Mouse (Mus musculus): ENCODE data around the gene Fnbp1l. TPM values are rescaled to one million over a fixed set of nuclear protein-coding genes. Genes with fewer than 3 reads are reported as not detected.

Fnbp1l gene
- 175 and 222 TPM in 2 replicates for polyA plus RNA-seq (2014; fragmentation: Nextera tagmentation; extraction: Ambion mirVana)

DNA sequence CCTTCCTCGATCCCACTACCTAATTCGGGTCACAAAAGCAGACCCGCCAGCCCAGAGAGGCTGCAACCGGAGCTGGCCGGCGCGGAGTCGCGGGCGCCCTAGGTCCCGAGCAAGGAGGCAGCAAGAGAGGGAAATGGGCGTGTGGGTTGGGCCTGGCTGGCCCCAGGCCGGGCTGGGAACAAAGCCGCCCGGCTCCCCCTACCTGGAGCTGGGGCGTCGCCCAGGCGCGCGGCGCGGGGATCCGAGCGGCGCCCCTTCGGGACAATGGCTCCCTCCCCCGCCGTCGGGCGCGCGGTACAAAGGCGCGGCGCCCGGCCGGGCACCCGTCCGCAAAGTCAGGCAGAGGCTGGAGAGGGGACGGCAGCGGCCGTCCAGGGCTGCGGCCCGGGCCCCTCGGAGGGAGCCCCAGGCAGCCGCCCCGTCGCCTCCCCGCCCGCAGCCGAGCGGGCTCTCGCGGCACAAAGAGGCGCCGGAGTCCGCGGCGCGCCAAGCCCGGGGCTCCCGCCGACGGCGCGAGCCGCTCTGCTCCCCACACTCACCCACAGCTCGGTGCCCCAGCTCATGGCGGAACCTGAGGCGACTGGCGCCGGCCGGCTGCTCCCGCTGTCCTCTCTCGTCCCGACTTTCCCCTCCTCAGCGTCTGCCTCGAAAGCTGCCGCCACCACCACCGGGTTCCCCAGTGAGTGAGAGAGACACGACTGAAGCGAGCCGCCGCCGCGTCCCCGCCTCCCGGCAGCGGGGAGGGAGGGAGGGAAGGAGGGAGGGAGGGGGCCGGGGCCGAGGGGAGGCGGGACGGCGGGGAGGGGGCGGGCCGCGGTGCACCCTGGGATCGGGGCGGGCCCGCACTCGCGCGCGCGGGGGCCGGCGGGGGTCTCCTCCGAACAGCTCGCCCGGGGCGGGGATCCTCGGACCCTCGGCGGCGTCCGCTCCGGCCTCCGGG, at the start of gene Fnbp1l:
Gene Fnbp1l (minus strand): TSS at position 725 of the 940 bp plus-strand sequence.
- Histone ChIP-seq H3K27me3 (replicated peaks; ENCODE audit: control insufficient read depth, insufficient read depth, low read length) (no peaks in the 10 kb centered on the region), H3K4me1 (ENCODE audit: control insufficient read depth, insufficient read depth, low read length) (peaks cover 21% of the 10 kb centered on the region), H3K9ac (ENCODE audit: low read length) (peak within 1 kb of the TSS; percentile 100), H3K9me3 (replicated peaks; ENCODE audit: control insufficient read depth, low read length) (no peaks in the 10 kb centered on the region), H3K36me3 (ENCODE audit: control insufficient read depth, insufficient read depth, low read length) (no peaks in the 10 kb centered on the region), H3K27ac (ENCODE audit: low read depth, low read length) (peak within 1 kb of the TSS; percentile 99), H3K4me3 (ENCODE audit: low read depth, low read length) (peak within 1 kb of the TSS; percentile 98), H3K4me2 (ENCODE audit: low read length) (peak within 1 kb of the TSS; percentile 71)
- DNase-seq (ENCODE audit: low spot score) (peak; percentile 93), ATAC-seq (peak; percentile 88)
- under 1% methylated on average over 84 of the region's 118 CpGs for WGBS

DNA sequence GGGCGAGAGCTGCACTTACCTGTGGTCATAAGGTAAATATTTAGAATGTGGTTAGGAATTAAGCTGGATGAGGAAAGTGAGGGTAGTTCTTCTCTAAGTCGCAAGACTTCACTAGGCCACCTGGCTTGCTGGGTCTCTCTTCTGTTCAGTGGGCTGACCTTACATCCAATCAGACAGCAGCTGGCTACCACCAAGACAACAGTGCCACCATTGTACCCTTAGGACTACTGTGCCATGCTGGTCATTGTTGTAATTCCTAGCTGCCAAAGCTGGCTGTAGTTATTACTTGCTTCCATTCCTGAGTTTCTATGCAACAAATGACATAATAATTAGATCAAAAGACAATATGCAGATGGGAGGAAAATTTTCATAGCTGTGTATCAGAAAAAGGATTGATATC, 41.3 kb upstream of the Fnbp1l start:
- ATAC-seq (no peak), DNase-seq (ENCODE audit: low spot score) (no peak)
- 90% methylated on average over 2 of the region's 2 CpGs for WGBS
- Histone ChIP-seq H3K36me3 (ENCODE audit: control insufficient read depth, insufficient read depth, low read length) (no peaks in the 10 kb centered on the region), H3K27ac (ENCODE audit: low read depth, low read length) (no peak overlapping the region), H3K4me3 (ENCODE audit: low read depth, low read length) (no peak overlapping the region), H3K4me2 (ENCODE audit: low read length) (no peak overlapping the region), H3K4me1 (ENCODE audit: control insufficient read depth, insufficient read depth, low read length) (no peaks in the 10 kb centered on the region), H3K27me3 (replicated peaks; ENCODE audit: control insufficient read depth, insufficient read depth, low read length) (no peaks in the 10 kb centered on the region), H3K9ac (ENCODE audit: low read length) (no peak overlapping the region), H3K9me3 (replicated peaks; ENCODE audit: control insufficient read depth, low read length) (no peaks in the 10 kb centered on the region)

GRCm38 (mm10) chr3:122659261-122659917, 39.9 kb upstream of the Fnbp1l start:
- ATAC-seq (no peak), DNase-seq (ENCODE audit: low spot score) (no peak)
- Histone ChIP-seq H3K27ac (ENCODE audit: low read depth, low read length) (no peak overlapping the region), H3K4me3 (ENCODE audit: low read depth, low read length) (no peak overlapping the region), H3K9me3 (replicated peaks; ENCODE audit: control insufficient read depth, low read length) (no peaks in the 10 kb centered on the region), H3K27me3 (replicated peaks; ENCODE audit: control insufficient read depth, insufficient read depth, low read length) (no peaks in the 10 kb centered on the region), H3K4me2 (ENCODE audit: low read length) (no peak overlapping the region), H3K36me3 (ENCODE audit: control insufficient read depth, insufficient read depth, low read length) (no peaks in the 10 kb centered on the region), H3K9ac (ENCODE audit: low read length) (no peak overlapping the region), H3K4me1 (ENCODE audit: control insufficient read depth, insufficient read depth, low read length) (no peaks in the 10 kb centered on the region)
- WGBS = 79% methylated on average over 5 of the region's 5 CpGs

DNA sequence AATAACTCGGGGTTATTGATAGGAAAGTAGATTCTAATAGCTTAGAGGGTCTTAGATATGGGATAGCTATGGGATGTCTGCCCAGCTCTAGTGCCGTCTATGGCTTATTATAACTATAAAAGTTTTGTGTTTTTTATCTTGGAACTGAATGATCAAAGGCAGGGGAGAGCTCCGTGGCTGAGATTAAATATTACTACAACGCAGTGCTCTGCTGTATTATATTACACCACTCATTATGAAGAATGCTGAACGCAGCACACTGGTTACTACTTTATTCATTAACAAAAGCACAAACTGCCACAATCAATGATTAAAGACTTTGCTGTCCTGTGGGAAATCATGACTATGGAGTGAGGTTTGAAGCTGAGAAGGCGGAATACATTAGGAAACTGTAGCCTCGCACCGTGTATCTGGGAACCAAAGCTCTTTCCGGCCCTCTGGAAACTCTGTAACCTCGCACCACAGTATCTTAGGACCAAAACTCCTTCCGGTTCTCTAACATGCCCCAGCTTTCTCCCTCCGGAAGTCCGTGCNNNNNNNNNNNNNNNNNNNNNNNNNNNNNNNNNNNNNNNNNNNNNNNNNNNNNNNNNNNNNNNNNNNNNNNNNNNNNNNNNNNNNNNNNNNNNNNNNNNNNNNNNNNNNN, 27.8 kb upstream of the Fnbp1l start:
- H3K4me2 ChIP-seq (ENCODE audit: low read length) = no peak overlapping the region
- H3K27ac ChIP-seq (ENCODE audit: low read depth, low read length) = no peak overlapping the region
- H3K9me3 ChIP-seq (replicated peaks; ENCODE audit: control insufficient read depth, low read length) = no peaks in the 10 kb centered on the region
- ATAC-seq (0 out of 2 replicates have a peak, but pooled peaks have one; percentile 44), DNase-seq (ENCODE audit: low spot score) (no peak)
- H3K36me3 ChIP-seq (ENCODE audit: control insufficient read depth, insufficient read depth, low read length) = no peaks in the 10 kb centered on the region
- no peak overlapping the region for H3K4me3 ChIP-seq (ENCODE audit: low read depth, low read length)
- 60% methylated on average over 13 of the region's 13 CpGs for WGBS
- H3K9ac ChIP-seq (ENCODE audit: low read length) = no peak overlapping the region
- no peaks in the 10 kb centered on the region for H3K4me1 ChIP-seq (ENCODE audit: control insufficient read depth, insufficient read depth, low read length)
- no peaks in the 10 kb centered on the region for H3K27me3 ChIP-seq (replicated peaks; ENCODE audit: control insufficient read depth, insufficient read depth, low read length)

DNA sequence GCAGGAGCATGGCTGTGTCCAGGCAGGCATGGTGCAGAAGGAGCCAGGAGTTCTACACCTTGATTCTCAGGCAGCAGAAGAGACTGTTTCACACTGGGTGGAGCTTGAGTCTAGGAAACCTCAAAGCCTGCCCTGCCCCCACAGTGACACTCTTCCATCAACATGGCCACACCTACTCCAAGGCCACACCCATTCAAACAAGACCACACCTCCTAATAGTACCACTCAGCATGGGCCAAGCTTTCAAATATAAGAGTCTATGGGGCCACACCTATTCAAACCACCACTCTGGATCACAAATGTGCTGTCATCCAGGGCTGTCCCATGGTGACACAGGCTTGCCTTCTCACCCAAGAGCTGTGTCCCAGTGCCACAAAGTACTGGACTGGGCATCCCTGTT, 20.8 kb upstream of the Fnbp1l start:
- Histone ChIP-seq H3K4me1 (ENCODE audit: control insufficient read depth, insufficient read depth, low read length) (0 out of 2 replicates have a peak, but pooled peaks cover 3% of the 10 kb centered on the region), H3K4me2 (ENCODE audit: low read length) (no peak overlapping the region), H3K9ac (ENCODE audit: low read length) (no peak overlapping the region), H3K27me3 (replicated peaks; ENCODE audit: control insufficient read depth, insufficient read depth, low read length) (no peaks in the 10 kb centered on the region), H3K36me3 (ENCODE audit: control insufficient read depth, insufficient read depth, low read length) (no peaks in the 10 kb centered on the region), H3K27ac (ENCODE audit: low read depth, low read length) (no peak overlapping the region), H3K4me3 (ENCODE audit: low read depth, low read length) (no peak overlapping the region), H3K9me3 (replicated peaks; ENCODE audit: control insufficient read depth, low read length) (no peaks in the 10 kb centered on the region)
- ATAC-seq (no peak), DNase-seq (ENCODE audit: low spot score) (no peak)

DNA sequence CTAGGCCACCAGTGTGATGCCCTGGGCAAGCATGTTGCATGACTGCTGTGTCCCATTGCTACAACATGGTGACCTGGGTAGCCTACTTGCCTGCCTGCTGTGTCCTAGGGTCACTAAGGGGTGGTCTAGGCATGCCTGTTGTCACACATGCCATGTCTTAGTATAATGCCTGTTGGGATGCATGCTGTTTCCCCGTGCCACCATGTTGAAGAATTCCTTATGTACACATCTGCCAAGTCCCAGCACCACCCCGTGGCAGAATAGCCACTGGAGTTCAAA, 19.6 kb upstream of the Fnbp1l start:
- WGBS = 82% methylated on average over 2 of the region's 2 CpGs
- Histone ChIP-seq H3K27ac (ENCODE audit: low read depth, low read length) (no peak overlapping the region), H3K9ac (ENCODE audit: low read length) (no peak overlapping the region), H3K4me2 (ENCODE audit: low read length) (no peak overlapping the region), H3K36me3 (ENCODE audit: control insufficient read depth, insufficient read depth, low read length) (no peaks in the 10 kb centered on the region), H3K9me3 (replicated peaks; ENCODE audit: control insufficient read depth, low read length) (no peaks in the 10 kb centered on the region), H3K4me3 (ENCODE audit: low read depth, low read length) (no peak overlapping the region), H3K4me1 (ENCODE audit: control insufficient read depth, insufficient read depth, low read length) (0 out of 2 replicates have a peak, but pooled peaks cover 4% of the 10 kb centered on the region), H3K27me3 (replicated peaks; ENCODE audit: control insufficient read depth, insufficient read depth, low read length) (no peaks in the 10 kb centered on the region)
- ATAC-seq (no peak; the same call in 1 of the 2 replicates), DNase-seq (ENCODE audit: low spot score) (no peak)

DNA sequence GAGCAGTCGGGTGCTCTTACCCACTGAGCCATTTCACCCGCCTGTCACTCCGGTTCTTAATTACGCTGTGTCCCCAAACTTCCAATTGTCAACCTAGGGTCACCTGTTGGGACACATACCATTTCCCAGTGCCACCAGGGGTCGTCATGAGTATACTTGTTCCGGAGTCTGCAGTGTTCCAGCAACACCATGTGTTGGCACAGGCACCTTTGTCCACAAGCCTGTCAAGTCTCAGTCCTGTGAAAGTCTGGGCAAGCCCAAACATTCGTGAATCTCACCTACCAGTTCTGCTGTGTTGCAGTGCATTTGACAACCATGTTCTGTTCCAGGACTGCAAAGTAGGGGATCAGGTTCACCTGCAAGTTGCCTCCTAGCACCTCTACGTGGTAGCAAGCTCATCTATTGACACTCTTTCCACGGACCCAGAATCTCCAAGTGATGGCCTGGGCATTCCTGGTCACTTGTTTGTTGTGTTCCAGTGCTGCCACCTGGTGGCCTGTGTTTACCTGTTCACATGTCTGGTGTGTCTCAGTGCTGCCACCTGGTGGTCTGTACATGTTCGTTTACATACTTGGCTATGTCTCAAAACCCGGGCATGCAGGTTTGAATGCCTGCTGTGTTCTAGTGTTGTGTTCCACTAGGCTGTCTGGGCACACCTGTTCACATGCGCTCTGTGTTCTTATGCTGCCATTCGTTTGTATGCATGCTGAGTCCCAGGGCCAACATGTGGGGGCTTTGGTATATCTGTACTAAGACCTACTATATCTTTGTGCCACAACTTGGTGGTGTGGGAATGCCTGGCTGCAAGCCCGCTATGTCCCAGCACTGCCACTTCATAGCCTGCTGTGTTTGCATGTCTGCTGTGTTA, 19.0 kb upstream of the Fnbp1l start:
- DNase-seq (ENCODE audit: low spot score) (peak; percentile 99), ATAC-seq (peak; percentile 85)
- 35% methylated on average over 14 of the region's 14 CpGs for WGBS
- Histone ChIP-seq H3K27me3 (replicated peaks; ENCODE audit: control insufficient read depth, insufficient read depth, low read length) (no peaks in the 10 kb centered on the region), H3K4me1 (ENCODE audit: control insufficient read depth, insufficient read depth, low read length) (0 out of 2 replicates have a peak, but pooled peaks cover 4% of the 10 kb centered on the region), H3K9me3 (replicated peaks; ENCODE audit: control insufficient read depth, low read length) (no peaks in the 10 kb centered on the region), H3K27ac (ENCODE audit: low read depth, low read length) (no peak overlapping the region), H3K4me2 (ENCODE audit: low read length) (no peak overlapping the region), H3K36me3 (ENCODE audit: control insufficient read depth, insufficient read depth, low read length) (no peaks in the 10 kb centered on the region), H3K4me3 (ENCODE audit: low read depth, low read length) (no peak overlapping the region), H3K9ac (ENCODE audit: low read length) (no peak overlapping the region)

DNA sequence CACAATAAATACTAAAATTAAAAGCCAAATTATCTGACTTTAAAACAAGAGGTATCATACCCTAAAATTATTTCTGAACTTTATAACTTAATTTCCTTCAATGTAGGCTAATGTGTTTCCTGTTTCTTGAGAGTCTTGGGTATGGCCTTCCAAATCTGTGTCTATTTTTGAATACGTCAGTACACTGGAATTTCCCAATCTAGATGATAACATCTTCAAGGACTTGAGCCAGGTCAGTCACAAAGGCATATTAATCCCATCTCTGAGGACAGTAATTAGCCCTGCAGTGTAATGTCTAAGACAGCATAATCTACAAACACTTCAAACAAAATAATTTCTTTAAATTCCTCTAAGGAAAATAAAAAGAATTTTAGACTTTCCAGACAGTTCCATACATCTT, 17.8 kb upstream of the Fnbp1l start:
- Histone ChIP-seq H3K27me3 (replicated peaks; ENCODE audit: control insufficient read depth, insufficient read depth, low read length) (no peaks in the 10 kb centered on the region), H3K9me3 (replicated peaks; ENCODE audit: control insufficient read depth, low read length) (no peaks in the 10 kb centered on the region), H3K4me3 (ENCODE audit: low read depth, low read length) (no peak overlapping the region), H3K36me3 (ENCODE audit: control insufficient read depth, insufficient read depth, low read length) (no peaks in the 10 kb centered on the region), H3K9ac (ENCODE audit: low read length) (no peak overlapping the region), H3K27ac (ENCODE audit: low read depth, low read length) (no peak overlapping the region), H3K4me1 (ENCODE audit: control insufficient read depth, insufficient read depth, low read length) (0 out of 2 replicates have a peak, but pooled peaks cover 4% of the 10 kb centered on the region), H3K4me2 (ENCODE audit: low read length) (no peak overlapping the region)
- DNase-seq (ENCODE audit: low spot score) = no peak
- no peak for ATAC-seq
- WGBS = 87% methylated on average over 1 of the region's 1 CpGs

All from forebrain, embryonic 14.5 days (tissue).